Mouse (Mus musculus) lung, embryonic 16.5 days (tissue): ENCODE data around the gene Proz. TPM values are rescaled to one million over a fixed set of nuclear protein-coding genes. Genes with fewer than 3 reads are reported as not detected.

Experiments used
- ATAC-seq: fragments of 200-750 bp; cut with Nextera tagmentation; 2 replicates; pipeline ENCODE4 v1.8.0; 2017; ENCODE audit warnings: low read depth, mild to moderate bottlenecking, moderate library complexity
- H3K27ac ChIP-seq: fragments of 300-500 bp; sonication (generic); 2 replicates; pipeline ENCODE4 v1.5.1; 2014; ENCODE audit warnings: mild to moderate bottlenecking, control low read depth, low read length
- H3K27me3 ChIP-seq: fragments of 300-500 bp; sonication (generic); 2 replicates; pipeline ENCODE4 v1.6.1; 2014; ENCODE audit warnings: low read depth, low read length, mixed read lengths; ENCODE audit not compliant: control insufficient read depth, insufficient read depth
- H3K36me3 ChIP-seq: fragments of 300-500 bp; sonication (generic); 2 replicates; pipeline ENCODE4 v1.6.1; 2014; ENCODE audit warnings: low read length; ENCODE audit not compliant: control insufficient read depth, insufficient read depth
- H3K4me1 ChIP-seq: fragments of 300-500 bp; sonication (generic); replicated peaks from 2 replicates; pipeline ENCODE4 v1.6.1; 2014; ENCODE audit warnings: low read length, mixed read lengths; ENCODE audit not compliant: control insufficient read depth, insufficient read depth
- H3K4me2 ChIP-seq: fragments of 300-500 bp; sonication (generic); 2 replicates; pipeline ENCODE4 v1.6.1; 2014; ENCODE audit warnings: low read depth, low read length, control low read depth
- H3K4me3 ChIP-seq: fragments of 300-500 bp; sonication (generic); 2 replicates; pipeline ENCODE4 v1.5.1; 2014; ENCODE audit warnings: mild to moderate bottlenecking, low read length, control low read depth
- H3K9ac ChIP-seq: fragments of 300-500 bp; sonication (generic); 2 replicates; pipeline ENCODE4 v1.6.1; 2014; ENCODE audit warnings: low read length, control low read depth
- H3K9me3 ChIP-seq: fragments of 300-500 bp; sonication (generic); 2 replicates; pipeline ENCODE4 v1.6.1; 2016; ENCODE audit warnings: low read length; ENCODE audit not compliant: control insufficient read depth
- WGBS: fragments of 180-500 bp; shearing (Covaris S2); extraction: QIAGEN DNeasy Blood & Tissue Kit; methylation state at CpG from one replicate; pipeline ENCODE4 v1.1.7; 2014; 5-methylcytosine and 5-hydroxymethylcytosine counted together
- polyA plus RNA-seq: library from polyadenylated mRNA; unstranded; fragments of >200 nt; fragmentation: Nextera tagmentation; extraction: Ambion mirVana; gene quantifications from 2 replicates; pipeline ENCODE4 v1.2.1, GENCODE M21; 2015

Proz gene
- polyA plus RNA-seq, 1 experiment from 2014 or later, result 0.33 TPM

DNA sequence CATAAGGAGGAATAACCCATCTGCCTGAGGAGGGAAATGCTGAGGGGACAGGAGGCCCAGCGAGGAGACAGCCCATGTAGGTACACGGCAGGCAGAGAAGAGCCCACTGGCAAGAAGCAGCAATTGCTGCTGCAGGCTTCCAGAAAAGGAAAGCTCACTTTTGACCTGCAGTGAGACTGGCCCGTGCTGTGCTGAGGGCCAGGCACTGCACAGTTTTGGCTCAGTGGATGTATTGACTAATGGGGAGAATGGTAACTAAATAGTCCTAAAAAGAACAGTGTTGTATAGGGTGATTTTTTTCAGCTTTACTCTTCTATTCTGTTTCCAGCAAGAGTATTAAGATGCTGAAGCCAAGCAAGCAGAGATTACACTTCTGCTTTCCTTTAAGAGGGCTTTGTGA lies 57.8 kb downstream of the Proz start:
- peaks cover 2% of the 10 kb centered on the region for H3K36me3 ChIP-seq

GRCm38 (mm10) chr8:13120882-13121665 lies 60.4 kb downstream of the Proz start:
- no peak for ATAC-seq
- peaks cover 4% of the 10 kb centered on the region for H3K36me3 ChIP-seq
- 80% methylated on average over 7 of the region's 7 CpGs for WGBS

More for the DNA sequence above, 57.8 kb downstream of the Proz start:
- Histone ChIP-seq H3K4me3 (no peak overlapping the region), H3K9me3 (no peaks in the 10 kb centered on the region), H3K9ac (no peak overlapping the region), H3K27me3 (no peaks in the 10 kb centered on the region), H3K4me2 (no peak overlapping the region), H3K27ac (no peak overlapping the region), H3K4me1 (no peaks in the 10 kb centered on the region)
- ATAC-seq, result no peak
- WGBS, result 79% methylated on average over 3 of the region's 3 CpGs

DNA sequence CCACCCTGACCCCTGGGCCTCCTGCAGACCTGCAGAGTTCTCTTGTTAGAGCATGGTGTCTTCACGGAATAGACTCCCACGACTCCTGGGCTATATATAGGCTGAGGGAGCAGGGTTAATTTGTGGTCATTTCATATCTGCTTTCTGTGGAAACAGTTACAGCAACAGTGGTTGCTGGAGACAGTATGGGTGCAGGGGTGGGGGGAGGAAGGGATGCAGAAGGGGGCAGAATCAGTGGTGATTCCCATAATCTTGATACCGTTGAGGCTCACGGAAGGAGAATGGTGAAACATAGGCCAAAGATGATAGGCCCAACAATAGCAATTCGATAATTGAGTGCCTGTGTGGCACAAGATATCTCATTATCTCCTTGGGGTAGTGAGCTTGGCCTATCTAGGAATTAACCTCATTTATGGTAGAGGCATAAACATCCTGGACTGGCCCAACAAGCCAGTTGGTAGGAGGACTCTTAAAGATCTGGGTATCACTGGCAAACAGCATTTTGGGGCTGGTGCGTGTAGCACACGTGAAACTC lies 62.2 kb downstream of the Proz start:
- H3K27ac ChIP-seq, result no peak overlapping the region
- H3K9me3 ChIP-seq, result no peaks in the 10 kb centered on the region
- no peaks in the 10 kb centered on the region for H3K27me3 ChIP-seq
- H3K4me2 ChIP-seq, result no peak overlapping the region
- no peak overlapping the region for H3K4me3 ChIP-seq
- ATAC-seq, result no peak
- H3K9ac ChIP-seq, result no peak overlapping the region
- 89% methylated on average over 7 of the region's 7 CpGs for WGBS
- peaks cover 16% of the 10 kb centered on the region for H3K36me3 ChIP-seq
- no peaks in the 10 kb centered on the region for H3K4me1 ChIP-seq

More at GRCm38 (mm10) chr8:13120882-13121665, 60.4 kb downstream of the Proz start:
- no peaks in the 10 kb centered on the region for H3K27me3 ChIP-seq
- no peak overlapping the region for H3K4me2 ChIP-seq
- no peaks in the 10 kb centered on the region for H3K4me1 ChIP-seq
- H3K9ac ChIP-seq, result no peak overlapping the region
- H3K4me3 ChIP-seq, result no peak overlapping the region
- H3K27ac ChIP-seq, result no peak overlapping the region
- no peaks in the 10 kb centered on the region for H3K9me3 ChIP-seq

GRCm38 (mm10) chr8:13124897-13125296 lies 64.2 kb downstream of the Proz start:
- Histone ChIP-seq H3K4me2 (no peak overlapping the region), H3K4me3 (no peak overlapping the region), H3K36me3 (peaks cover 25% of the 10 kb centered on the region), H3K9me3 (no peaks in the 10 kb centered on the region), H3K27ac (no peak overlapping the region), H3K9ac (no peak overlapping the region), H3K4me1 (no peaks in the 10 kb centered on the region), H3K27me3 (no peaks in the 10 kb centered on the region)
- 73% methylated on average over 8 of the region's 8 CpGs for WGBS
- no peak for ATAC-seq

Other genes with a start within 250 kb of the Proz start
- gene Mcf2l, start 187.1 kb upstream of the Proz start, polyA plus RNA-seq, result 16.0 and 16.1 TPM in 2 replicates
- gene F7, start 34.9 kb upstream of the Proz start, polyA plus RNA-seq, result 0.75 and 1.1 TPM in 2 replicates
- 1.6 and 4.6 TPM in 2 replicates for gene F10, start 23.6 kb upstream of the Proz start, polyA plus RNA-seq
- 36.4 and 38.4 TPM in 2 replicates for gene Pcid2, start 44.5 kb downstream of the Proz start, polyA plus RNA-seq
- gene Cul4a, start 44.7 kb downstream of the Proz start, polyA plus RNA-seq, result 93.9 and 101 TPM in 2 replicates
- 303 and 324 TPM in 2 replicates for gene Lamp1, start 98.2 kb downstream of the Proz start, polyA plus RNA-seq
- 4.0 and 4.5 TPM in 2 replicates for gene Grtp1, start 139.7 kb downstream of the Proz start, polyA plus RNA-seq
- 5.7 and 6.3 TPM in 2 replicates for gene Adprhl1, start 193.2 kb downstream of the Proz start, polyA plus RNA-seq
- 24.8 and 25.0 TPM in 2 replicates for gene Dcun1d2, start 227.2 kb downstream of the Proz start, polyA plus RNA-seq
- 35.7 and 41.3 TPM in 2 replicates for gene Tmco3, start 227.3 kb downstream of the Proz start, polyA plus RNA-seq